Mouse (Mus musculus): ENCODE results near the gene Setd1a. TPM values are rescaled to one million over a fixed set of nuclear protein-coding genes. Genes with fewer than 3 reads are reported as not detected.

Setd1a gene
- total RNA-seq (2012; rRNA removed): 9.0 and 9.8 TPM in 2 replicates
- total RNA-seq (2014; rRNA removed): 3.2 and 4.5 TPM in 2 replicates
- polyA plus RNA-seq (2012; ENCODE audit: insufficient read length, low read depth): 50.8 and 51.0 TPM in 2 replicates

- Histone ChIP-seq H3K36me3 (replicated peaks in 1 of 2; ENCODE audit: control insufficient read depth in 1 of 2, insufficient read depth in 1 of 2, low read length in 1 of 2) (peaks cover 19 to 48% of the 10 kb centered on the region in 2 experiments), H3K9me3 (replicated peaks; ENCODE audit: low read length) (no peaks in the 10 kb centered on the region), H3K4me1 (ENCODE audit: control insufficient read depth in 1 of 2, insufficient read depth in 2 of 2) (peaks cover 9 to 57% of the 10 kb centered on the region in 2 experiments), H3K27me3 (replicated peaks) (no peaks in the 10 kb centered on the region), H3K9ac (ENCODE audit: insufficient read depth, low read depth) (peak within 1 kb of the TSS; percentile 99), H3K27ac (ENCODE audit: insufficient read depth, low read depth) (peak within 1 kb of the TSS; percentile 94), H3K79me2 (replicated peaks; ENCODE audit: control insufficient read depth, extremely low read depth, insufficient read depth, poor library complexity, severe bottlenecking) (peaks cover 23% of the 10 kb centered on the region), H3K4me3 (replicated peaks in 1 of 3; ENCODE audit: low read depth in 2 of 3, low read length in 2 of 3, poor library complexity in 1 of 3) (peak within 1 kb of the TSS; percentile 67 to 92 (median 71)), H3K4me2 (ENCODE audit: insufficient read depth, low read depth, poor library complexity, severe bottlenecking) (peak within 1 kb of the TSS; percentile 48)
- DNase-seq (ENCODE audit: extremely low read depth): peak; percentile 76
- dilution Hi-C loops (cut with MboI; ENCODE audit: extremely low pct_ligation_motif_present, extremely low pct_unique_long_range_greater_than_20kb, low sequenced_read_pairs) (no loop called here), in situ Hi-C loops (cut with MboI; ENCODE audit: low pct_ligation_motif_present, low pct_unique_long_range_greater_than_20kb, low sequenced_read_pairs) (loop anchor here (5.0 to 25.0 kb wide), 4 partner anchors 41 to 994 kb away; partner anchors contain the start of genes Cdipt, Cdiptos, Prss8 and Tbx6)
- peak; percentile 23; the same call in 1 of the 2 replicates for TF ChIP-seq ZMIZ1 (IDR thresholded peaks at IDR 0.05; ENCODE audit: low read depth, low read length)
- no peak for TF ChIP-seq TCF12 (IDR thresholded peaks at IDR 0.05; ENCODE audit: low read depth, low read length)
- no peak for TF ChIP-seq POLR2AphosphoS2 (IDR thresholded peaks at IDR 0.05; ENCODE audit: low read depth, low read length)
- TF ChIP-seq TBP (conservative IDR thresholded peaks at IDR 0.05; ENCODE audit: low read depth, low read length): 0 out of 2 replicates have a peak, but pooled peaks have one; percentile 60
- TF ChIP-seq UBTF (IDR thresholded peaks at IDR 0.05; ENCODE audit: low read depth, low read length): peak; percentile 12; the same call in 1 of the 2 replicates
- 0 out of 2 replicates have a peak, but pooled peaks have one; percentile 7 for TF ChIP-seq MXI1 (IDR thresholded peaks at IDR 0.05; ENCODE audit: low read depth, low read length)
- no peak for TF ChIP-seq USF1 (IDR thresholded peaks at IDR 0.05; ENCODE audit: low read depth, low read length)
- TF ChIP-seq SIN3A (IDR thresholded peaks at IDR 0.05; ENCODE audit: low read length): peak; percentile 21; the same call in 1 of the 2 replicates
- no peak for TF ChIP-seq MAX (IDR thresholded peaks at IDR 0.05; ENCODE audit: low read length)
- TF ChIP-seq HCFC1 (IDR thresholded peaks at IDR 0.05; ENCODE audit: low read depth, low read length): no peak
- TF ChIP-seq ZC3H11A (IDR thresholded peaks at IDR 0.05; ENCODE audit: low read depth, low read length): peak; percentile 66
- peak; percentile 69 for TF ChIP-seq POLR2A (IDR thresholded peaks at IDR 0.05; ENCODE audit: low read depth, low read length)
Measured at GRCm38 (mm10) chr7:127776426-127776825, at the start of gene Setd1a. Gene Setd1a, plus strand, starts transcription at chr7:127776670.

- dilution Hi-C loops (cut with MboI; ENCODE audit: extremely low pct_ligation_motif_present, extremely low pct_unique_long_range_greater_than_20kb, low sequenced_read_pairs): no loop called here
- Histone ChIP-seq H3K4me3 (replicated peaks in 1 of 3; ENCODE audit: low read depth in 2 of 3, low read length in 2 of 3, poor library complexity in 1 of 3) (no peak overlapping the region), H3K4me2 (ENCODE audit: insufficient read depth, low read depth, poor library complexity, severe bottlenecking) (no peak overlapping the region), H3K36me3 (replicated peaks in 1 of 2; ENCODE audit: control insufficient read depth in 1 of 2, insufficient read depth in 1 of 2, low read length in 1 of 2) (no peaks in the 10 kb centered on the region), H3K4me1 (ENCODE audit: control insufficient read depth in 1 of 2, insufficient read depth in 2 of 2) (no peaks in the 10 kb centered on the region), H3K9ac (ENCODE audit: insufficient read depth, low read depth) (no peak overlapping the region), H3K27me3 (replicated peaks) (peaks cover 2% of the 10 kb centered on the region), H3K27ac (ENCODE audit: insufficient read depth, low read depth) (no peak overlapping the region), H3K9me3 (replicated peaks; ENCODE audit: low read length) (peaks cover 4% of the 10 kb centered on the region), H3K79me2 (replicated peaks; ENCODE audit: control insufficient read depth, extremely low read depth, insufficient read depth, poor library complexity, severe bottlenecking) (no peaks in the 10 kb centered on the region)
- TF ChIP-seq ZNF384 (IDR thresholded peaks at IDR 0.05; ENCODE audit: low read depth, low read length): peak; percentile 45; the same call in 1 of the 2 replicates
- TF ChIP-seq GABPA (IDR thresholded peaks at IDR 0.05; ENCODE audit: insufficient replicate concordance, low read depth, low read length): no peak
- no peak for TF ChIP-seq MYC (IDR thresholded peaks at IDR 0.05; ENCODE audit: low read depth, low read length)
- TF ChIP-seq USF1 (IDR thresholded peaks at IDR 0.05; ENCODE audit: low read depth, low read length): no peak
- peak in 1 of 2 experiments; percentile 47; a peak in 2 of 4 replicates for TF ChIP-seq CTCF (conservative IDR thresholded peaks at IDR 0.05 in 1 of 2, IDR thresholded peaks at IDR 0.05 in 1 of 2; ENCODE audit: low read depth in 2 of 2, low read length in 2 of 2)
- TF ChIP-seq RAD21 (IDR thresholded peaks at IDR 0.05; ENCODE audit: low read depth, low read length): peak; percentile 38
- peak; percentile 40 for TF ChIP-seq SMC3 (IDR thresholded peaks at IDR 0.05; ENCODE audit: low read depth, low read length)
- DNase-seq (ENCODE audit: extremely low read depth): no peak
- in situ Hi-C loops (cut with MboI; ENCODE audit: low pct_ligation_motif_present, low pct_unique_long_range_greater_than_20kb, low sequenced_read_pairs): no loop called here
Measured at GRCm38 (mm10) chr7:127727898-127728297, 48.6 kb upstream of the Setd1a start.

Measured in CH12.LX (cell line).